Mouse (Mus musculus) embryo, embryonic 10 days (tissue): Measurements from ENCODE around the gene Dnmt3l.
"Not testable (repeated sequence)": the region's sequence is repeated elsewhere in the genome, so short reads cannot be mapped to it uniquely, and the experiment has no call there.

Source experiments
- DNase-seq: peaks from one replicate; pipeline ENCODE4 v3.0.0-alpha.2; 2015; ENCODE audit warnings: low spot score

The Dnmt3l gene

DNA sequence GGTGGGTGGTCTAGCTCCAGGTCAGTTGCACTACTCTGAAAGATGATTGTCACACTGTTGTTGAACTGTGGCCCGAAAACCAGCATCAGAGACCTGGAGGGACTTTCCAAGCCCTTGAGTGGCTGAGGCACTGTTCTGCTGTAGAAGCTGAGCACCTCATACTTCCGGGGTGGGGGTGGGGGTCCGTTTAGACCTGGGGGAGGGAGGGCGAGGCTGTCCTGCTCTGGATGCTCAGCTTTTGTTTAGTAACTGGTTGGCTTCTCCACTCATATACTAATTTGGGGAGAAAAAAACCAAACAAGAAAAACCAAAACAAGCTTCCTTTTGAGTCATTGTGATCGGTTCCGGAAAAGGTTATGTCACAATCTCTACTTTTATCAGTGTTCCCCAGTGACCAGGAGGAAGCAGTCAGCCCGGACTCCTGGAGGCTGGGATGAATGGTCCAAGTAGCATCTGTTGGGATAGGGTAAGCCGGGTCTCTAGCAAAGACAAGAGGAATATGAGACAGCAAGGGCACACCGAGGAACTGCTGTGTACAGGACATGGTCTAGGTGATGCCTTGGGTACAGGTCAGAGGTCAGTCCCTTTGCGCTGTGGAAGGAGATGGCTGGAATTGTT lies 44.8 kb downstream of the Dnmt3l start:
- no peak for DNase-seq

DNA sequence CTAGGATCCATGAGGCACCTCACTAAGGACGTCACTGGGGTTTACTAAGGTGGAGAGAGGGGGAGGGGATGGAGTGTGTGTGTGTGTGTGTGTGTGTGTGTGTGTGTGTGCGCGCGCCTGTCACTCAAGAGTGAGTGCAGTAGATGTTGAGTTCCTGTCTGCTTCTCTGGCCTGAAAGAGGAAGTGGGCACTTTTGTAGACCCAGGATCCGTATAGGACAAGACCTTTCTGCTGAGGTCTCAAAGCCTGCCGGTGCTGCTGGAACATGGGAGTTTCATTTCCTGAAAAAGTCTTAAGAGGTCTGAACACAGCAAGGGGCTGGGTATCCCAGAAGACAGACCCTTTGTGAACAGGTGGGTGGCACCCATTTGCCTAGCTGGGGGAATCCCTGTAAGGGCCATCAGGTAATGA lies 45.4 kb downstream of the Dnmt3l start:
- DNase-seq, result no peak

DNA sequence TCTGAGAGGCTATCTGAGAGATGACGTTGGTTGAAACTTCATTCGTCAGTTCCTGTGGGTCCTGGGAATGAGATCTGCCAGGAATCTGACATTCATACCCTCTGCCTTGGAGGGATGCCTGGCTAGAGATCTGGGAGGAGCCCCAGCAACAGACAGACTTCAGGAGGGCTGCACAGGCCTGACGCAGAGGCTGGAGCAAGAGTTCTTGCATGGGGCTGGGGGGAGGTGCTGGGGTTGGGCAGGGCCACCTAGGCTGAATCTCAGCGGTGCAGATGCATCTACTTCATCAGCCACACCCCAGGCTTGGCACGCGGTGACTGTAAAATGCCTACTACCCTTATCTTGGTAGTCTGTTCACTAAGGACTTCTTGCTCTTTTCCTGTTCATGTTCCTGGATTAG lies 48.5 kb downstream of the Dnmt3l start:
- DNase-seq, result no peak

DNA sequence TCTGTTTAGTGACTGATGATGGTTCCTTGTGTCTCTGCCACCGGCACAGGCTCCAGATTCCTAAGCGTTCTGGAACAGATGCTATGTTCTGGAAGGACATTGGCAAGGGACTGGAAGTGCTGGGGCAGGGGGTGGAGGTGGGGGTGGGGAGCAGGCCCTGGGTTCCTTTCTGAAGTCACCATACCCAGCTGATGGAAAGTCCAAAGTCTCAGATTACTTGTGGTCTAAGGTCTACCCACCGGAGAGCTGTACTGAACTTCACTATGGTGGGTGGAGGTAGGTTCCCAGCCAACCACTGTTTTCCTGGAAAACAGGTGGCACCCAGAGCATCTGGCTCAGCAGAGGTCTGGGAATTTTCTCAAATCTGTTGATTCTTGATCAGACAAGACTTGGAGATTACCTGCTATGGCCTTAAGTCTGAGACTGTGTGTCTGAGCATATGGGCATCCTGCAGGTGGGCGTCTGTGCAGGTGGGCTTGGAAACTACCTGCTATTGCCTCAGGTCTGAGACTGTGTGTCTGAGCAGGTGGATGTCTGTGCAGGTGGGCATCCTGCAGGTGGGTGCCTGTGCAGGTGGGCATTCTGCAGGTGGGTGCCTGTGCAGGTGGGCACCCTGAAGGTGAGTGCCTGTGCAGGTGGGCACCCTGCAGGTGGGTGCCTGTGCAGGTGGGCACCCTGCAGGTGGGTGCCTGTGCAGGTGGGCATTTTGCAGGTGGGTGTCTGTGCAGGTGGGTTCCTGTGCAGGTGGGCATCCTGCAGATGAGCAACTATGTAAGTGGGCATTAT lies 49.2 kb downstream of the Dnmt3l start:
- no peak for DNase-seq

DNA sequence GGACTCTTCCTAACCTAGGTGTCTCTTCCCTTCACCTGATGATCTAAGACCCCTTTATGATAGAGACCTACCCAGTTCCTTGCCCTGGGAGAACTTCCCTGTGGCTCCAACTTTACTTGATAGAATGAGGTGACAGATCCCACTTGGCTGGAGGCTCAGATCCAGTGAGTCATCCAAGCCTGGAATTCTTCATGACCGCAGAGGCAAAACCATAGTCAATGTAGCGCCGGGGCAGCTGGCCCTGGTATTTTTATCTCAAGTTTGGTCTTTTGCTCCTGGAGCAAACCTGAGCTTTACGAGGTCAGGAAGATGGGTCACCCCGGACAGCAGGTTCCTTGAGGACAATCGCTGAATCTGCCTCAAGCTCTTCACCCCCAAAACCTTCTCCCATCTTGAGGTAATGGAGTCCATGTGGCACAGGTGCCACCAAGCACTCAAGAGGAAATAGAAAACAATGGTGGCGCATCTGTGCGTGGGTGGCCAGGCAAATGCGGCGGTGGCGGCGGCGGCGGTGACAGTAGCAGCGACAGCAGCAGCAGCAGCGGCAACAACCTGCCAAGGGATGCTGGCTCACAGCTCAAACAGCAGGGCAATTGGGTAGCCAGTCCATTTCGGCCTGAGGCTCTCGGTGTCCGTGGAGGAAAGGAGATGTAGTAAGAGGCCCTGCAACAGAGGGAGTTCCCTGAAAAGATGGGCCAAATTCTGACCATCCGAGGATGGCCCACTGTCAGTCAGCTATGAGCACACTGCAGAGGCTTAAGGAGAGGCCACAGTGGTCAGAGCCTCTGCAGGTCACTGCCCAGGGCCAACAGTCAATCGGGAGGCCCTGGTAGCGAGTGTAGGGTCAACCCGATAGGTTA lies 50.3 kb downstream of the Dnmt3l start:
- DNase-seq, result no peak

DNA sequence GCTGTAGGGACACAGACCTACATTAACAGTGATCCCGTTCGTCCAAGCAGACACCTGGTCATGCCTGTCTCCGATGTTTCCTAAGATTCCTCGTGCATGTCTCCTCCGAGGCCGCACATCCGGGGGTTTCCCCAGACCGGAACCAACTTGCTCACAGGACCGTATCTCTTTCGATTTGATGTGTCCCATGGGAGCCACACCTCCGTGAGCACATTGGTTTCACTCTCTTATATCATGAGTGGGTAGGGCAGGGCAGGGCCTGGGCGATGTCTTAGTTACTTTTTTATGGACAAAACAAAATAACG lies 50.9 kb downstream of the Dnmt3l start:
- DNase-seq, result no peak

DNA sequence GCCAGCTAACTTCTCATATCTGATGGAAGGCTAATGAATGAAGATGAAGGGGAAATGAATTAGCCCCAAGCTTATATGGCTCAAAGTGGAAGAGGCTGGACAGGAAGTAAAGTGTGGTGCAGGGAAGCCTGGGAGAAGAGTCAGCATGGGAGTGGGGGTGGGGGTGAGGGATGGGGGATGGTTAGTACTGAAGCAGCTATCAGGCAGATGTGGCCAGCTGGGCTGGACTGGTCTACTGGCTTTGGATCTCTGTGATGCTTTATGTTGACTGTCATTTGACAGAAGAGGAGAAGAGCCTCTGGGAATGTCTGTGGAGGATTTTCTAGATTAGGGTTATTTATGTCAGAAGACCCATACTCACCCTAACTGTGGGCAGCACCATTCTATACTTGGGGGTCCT lies 53.5 kb downstream of the Dnmt3l start:
- no peak for DNase-seq

DNA sequence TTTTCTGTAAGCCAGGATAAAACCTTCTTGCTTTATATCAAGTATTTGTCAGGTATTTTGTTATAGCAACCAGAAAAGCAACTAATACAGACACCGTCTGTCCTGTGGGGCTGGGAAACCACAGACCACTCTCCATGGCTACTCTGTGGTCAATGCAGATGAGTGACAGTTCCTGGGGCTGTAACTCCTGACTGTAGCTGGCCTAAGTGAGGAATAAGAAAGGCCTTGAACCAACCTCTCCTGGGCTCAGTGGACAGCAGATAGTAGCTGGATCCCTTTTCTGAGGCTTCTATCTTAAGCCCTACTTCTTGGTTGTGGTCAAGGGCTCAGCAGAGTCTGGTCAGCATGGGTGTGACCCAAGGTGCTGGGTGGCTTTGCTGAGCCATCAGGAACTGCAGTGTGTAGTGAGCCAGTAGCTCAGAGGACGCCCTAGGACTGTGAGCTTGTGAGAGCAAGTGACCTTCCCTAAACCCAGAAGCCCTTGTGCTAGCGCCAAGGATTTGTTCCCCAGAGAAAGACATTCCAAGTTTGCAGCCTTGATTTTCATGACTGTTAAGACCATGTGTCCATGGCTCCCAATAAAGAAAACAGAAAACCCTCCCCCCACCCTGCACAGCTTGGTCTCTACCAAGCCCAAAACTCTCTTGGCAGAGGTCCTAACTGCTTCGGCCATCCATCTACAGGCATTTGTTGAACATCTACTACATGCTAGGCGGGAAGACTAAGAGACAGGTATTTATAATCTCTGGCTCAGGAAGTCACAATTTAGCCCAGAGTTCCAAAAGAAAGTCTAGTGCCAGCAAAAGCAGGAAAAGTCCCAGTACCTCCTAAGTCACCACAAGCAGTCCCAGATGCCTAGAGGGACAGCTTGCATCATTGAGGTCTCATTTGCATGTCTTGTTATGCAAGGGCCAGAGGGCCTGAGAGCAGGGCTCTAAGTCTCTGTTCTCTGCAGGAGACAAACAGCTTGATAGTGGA lies 54.5 kb downstream of the Dnmt3l start:
- no peak for DNase-seq

DNA sequence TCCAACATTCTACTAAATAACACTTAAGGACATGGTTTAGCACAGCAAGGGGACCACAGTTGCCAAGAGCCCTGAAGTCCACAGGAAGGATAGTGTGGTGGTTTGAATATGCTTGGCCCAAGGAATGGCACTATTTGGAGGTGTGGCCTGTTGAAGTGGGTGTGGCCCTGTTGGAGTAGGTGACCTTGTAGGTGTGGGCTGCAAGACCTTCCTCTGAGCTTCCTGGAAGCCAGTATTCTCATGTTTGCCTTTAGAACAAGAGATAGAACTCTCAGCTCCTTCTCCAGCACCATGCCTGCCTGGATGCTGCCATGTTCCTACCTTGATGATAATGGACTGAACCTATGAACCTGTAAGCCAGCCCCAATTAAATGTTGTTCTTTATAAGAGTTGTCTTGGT lies 58.1 kb downstream of the Dnmt3l start:
- DNase-seq, result not testable (repeated sequence)

DNA sequence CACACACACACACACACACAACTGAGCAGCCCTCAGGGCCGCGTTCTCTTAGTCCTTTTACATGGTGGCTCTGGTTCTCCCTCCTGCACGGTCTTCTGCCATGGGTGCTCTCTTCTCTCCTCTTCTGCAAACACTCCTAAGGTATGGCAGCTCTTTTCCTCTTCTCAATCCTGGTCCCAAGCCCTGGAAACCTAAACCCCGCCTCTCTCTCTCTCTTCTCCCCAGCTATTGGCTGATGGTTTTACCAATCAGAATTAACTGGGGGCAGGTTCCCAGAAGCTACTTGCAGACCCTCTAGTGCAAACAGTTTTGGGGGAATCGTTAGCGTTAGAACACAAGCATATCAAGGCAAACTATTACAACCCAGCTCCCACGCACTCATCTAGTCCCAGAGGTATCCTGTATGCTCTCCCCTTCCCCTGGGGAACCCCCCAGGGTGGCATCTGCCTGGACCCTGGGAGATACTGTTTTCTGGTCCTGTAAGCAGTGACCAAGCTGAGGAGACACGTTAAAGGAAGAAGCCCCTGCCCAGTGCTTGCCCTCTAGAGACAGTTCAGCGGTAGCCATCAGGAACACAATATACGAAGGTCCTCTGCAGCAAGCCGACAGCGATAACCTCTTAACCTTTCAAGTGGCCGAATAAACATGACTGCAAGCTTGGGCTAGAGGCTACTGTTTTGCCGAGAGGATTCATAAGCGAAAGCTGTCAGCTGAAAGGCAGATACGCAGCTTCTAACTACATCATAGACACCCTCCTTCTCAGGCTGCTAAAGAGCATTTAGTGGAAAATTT lies 59.4 kb downstream of the Dnmt3l start:
- DNase-seq, result peak; percentile 65

DNA sequence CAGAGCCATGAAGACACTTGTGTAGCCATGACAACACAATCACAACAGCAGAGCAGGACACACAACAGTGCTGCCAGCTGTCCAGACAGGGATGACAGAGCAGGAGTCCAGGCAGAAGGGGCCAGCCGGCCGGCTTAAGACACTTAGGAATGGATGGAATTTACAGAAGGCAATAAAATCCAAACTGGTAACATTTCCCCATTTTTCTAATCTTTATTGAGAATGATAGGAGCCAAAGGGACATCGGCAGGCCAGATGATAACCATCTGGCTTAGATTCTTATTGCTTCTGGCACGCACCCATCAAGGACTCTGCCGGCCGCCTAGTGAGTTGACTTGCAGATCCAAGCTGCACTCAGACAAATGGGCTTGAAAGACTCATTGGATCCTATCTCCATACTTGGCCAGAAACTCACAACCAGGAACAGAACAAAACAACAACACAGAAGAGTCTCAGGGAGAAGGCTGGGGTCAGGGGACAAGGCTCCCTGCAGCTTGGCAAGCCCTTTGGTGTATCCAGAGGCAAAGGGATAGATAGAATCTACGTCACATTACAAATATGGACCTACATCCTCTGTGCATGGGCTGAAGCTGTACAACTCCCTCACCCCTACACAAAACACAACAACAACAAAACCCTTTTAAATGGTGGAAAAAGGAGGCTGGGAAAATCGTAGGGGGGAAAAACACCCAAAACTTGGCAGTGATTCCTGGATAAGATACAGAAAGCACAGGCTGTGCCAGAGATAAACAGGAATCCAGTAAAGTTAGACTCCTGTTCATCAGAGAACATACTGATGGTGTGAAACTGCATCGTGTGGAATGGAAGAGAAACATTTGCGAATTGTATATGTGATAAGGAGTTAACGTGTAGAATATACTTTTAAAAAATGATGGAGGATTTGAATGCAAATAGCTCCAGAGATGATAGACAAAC lies 63.1 kb downstream of the Dnmt3l start:
- DNase-seq, result no peak

DNA sequence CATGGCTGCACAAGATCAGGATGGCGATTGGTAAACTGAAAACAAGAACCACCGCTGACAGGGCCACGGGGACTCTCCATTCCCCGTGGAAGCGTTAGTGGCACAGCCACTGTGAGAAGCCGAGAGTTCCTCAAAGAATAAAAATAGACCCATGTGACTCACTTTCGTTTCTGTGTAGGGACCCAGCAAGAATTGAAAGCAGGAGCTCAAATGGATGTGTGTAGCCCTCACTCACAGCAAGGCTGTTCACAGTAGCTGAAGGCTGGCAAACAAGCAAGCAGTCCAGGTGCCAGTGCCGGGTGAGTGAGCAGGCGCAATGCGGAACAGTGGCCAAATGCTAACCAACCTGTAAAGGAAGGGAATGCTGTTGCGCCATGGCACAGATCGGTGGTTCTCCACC lies 63.8 kb downstream of the Dnmt3l start:
- DNase-seq, result no peak
